Mouse (Mus musculus) MEL (cell line): ENCODE data around the gene Creb3l1.

Experiments
- CHD1 ChIP-seq: IDR thresholded peaks from 2 replicates; pipeline ENCODE4 v1.6.1; 2012; ENCODE audit warnings: low read depth, mild to moderate bottlenecking, inconsistent platforms, low read length, improper control_type of control experiment
- CHD2 ChIP-seq: IDR thresholded peaks from 2 replicates; pipeline ENCODE4 v1.6.1; 2011; ENCODE audit warnings: low read length, improper control_type of control experiment
- CTCF ChIP-seq, 3 experiments: IDR thresholded peaks in 2 of 3; conservative IDR thresholded peaks in 1 of 3; 2 replicates each; pipeline ENCODE4 v1.5.1; 2011 to 2012; ENCODE audit warnings: low read length in 3 of 3, low read depth in 2 of 3, mild to moderate bottlenecking in 2 of 3, improper control_type of control experiment in 1 of 3, inconsistent platforms in 1 of 3, mixed read lengths in 1 of 3, moderate library complexity in 1 of 3; ENCODE audit not compliant: control insufficient read depth in 1 of 3, insufficient read depth in 1 of 3, poor library complexity in 1 of 3, severe bottlenecking in 1 of 3
- EP300 ChIP-seq, 2 experiments: IDR thresholded peaks; 2 replicates each; pipeline ENCODE4 v1.6.1; 2011; ENCODE audit warnings: improper control_type of control experiment in 2 of 2, low read length in 2 of 2, low read depth in 1 of 2, mild to moderate bottlenecking in 1 of 2
- HCFC1 ChIP-seq: IDR thresholded peaks from 2 replicates; pipeline ENCODE4 v1.6.1; 2012; ENCODE audit warnings: low read depth, mild to moderate bottlenecking, inconsistent platforms, low read length, improper control_type of control experiment, moderate library complexity
- ZC3H11A ChIP-seq: IDR thresholded peaks from 2 replicates; pipeline ENCODE4 v1.6.1; 2012; ENCODE audit warnings: low read depth, mild to moderate bottlenecking, inconsistent platforms, low read length, improper control_type of control experiment

DNA sequence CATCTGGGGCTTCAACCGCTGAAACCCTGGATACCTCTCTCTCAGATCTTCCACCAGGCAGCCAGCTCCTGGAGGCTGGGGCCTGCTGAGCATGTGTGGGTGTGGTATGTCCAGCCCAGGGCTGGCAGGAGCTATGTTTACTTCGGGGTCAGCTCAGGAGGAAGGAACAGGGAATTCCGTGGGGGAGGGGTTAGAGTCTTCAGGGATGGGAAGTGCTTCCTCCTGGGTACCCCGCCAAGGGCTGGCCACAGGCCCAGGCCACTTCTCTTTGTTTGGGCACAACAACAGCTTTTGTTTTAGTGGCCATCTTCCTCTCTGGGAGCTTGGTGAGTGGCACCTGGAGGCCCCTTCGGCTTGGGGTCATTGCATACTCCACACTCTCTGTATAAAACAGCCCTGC lies 70.5 kb downstream of the Creb3l1 start:
- TF ChIP-seq CHD2 (no peak), EP300 (IDR thresholded peaks at IDR 0.05; ENCODE audit: low read depth in 1 of 2, low read length in 2 of 2) (no peak), CTCF (IDR thresholded peaks at IDR 0.05 in 2 of 3, conservative IDR thresholded peaks at IDR 0.05 in 1 of 3; ENCODE audit: control insufficient read depth in 1 of 3, insufficient read depth in 1 of 3, low read depth in 2 of 3, low read length in 3 of 3, poor library complexity in 1 of 3, severe bottlenecking in 1 of 3) (no peak), ZC3H11A (no peak), CHD1 (no peak), HCFC1 (no peak)
